Mouse (Mus musculus) heart, embryonic 15.5 days (tissue): ENCODE results near the gene 1810013L24Rik. TPM values are rescaled to one million over a fixed set of nuclear protein-coding genes. Genes with fewer than 3 reads are reported as not detected.
A peak's percentile ranks its signal among the peaks of the same experiment; 100 is the strongest.

Source experiments
- ATAC-seq: fragments of 200-750 bp; cut with Nextera tagmentation; replicated peaks from 2 replicates; pipeline ENCODE4 v1.8.0; 2017; ENCODE audit warnings: low read depth, moderate TSS enrichment; ENCODE audit not compliant: insufficient number of reproducible peaks, insufficient read depth, low FRiP score
- H3K27ac ChIP-seq: fragments of 300-500 bp; sonication (generic); 2 replicates; pipeline ENCODE4 v1.5.1; 2015; ENCODE audit warnings: mild to moderate bottlenecking, inconsistent platforms
- H3K27me3 ChIP-seq: fragments of 300-500 bp; sonication (generic); 2 replicates; pipeline ENCODE4 v1.6.1; 2015; ENCODE audit warnings: inconsistent platforms
- H3K36me3 ChIP-seq: fragments of 300-500 bp; sonication (generic); 2 replicates; pipeline ENCODE4 v1.6.1; 2015; ENCODE audit warnings: mild to moderate bottlenecking, inconsistent platforms
- H3K4me1 ChIP-seq: fragments of 300-500 bp; sonication (generic); replicated peaks from 2 replicates; pipeline ENCODE4 v1.6.1; 2015; ENCODE audit warnings: inconsistent platforms
- H3K4me2 ChIP-seq: fragments of 300-500 bp; sonication (generic); 2 replicates; pipeline ENCODE4 v1.6.1; 2015; ENCODE audit warnings: inconsistent platforms, mild to moderate bottlenecking, moderate library complexity
- H3K4me3 ChIP-seq: fragments of 300-500 bp; sonication (generic); 2 replicates; pipeline ENCODE4 v1.5.1; 2015; ENCODE audit warnings: mild to moderate bottlenecking, inconsistent platforms
- H3K9ac ChIP-seq: fragments of 300-500 bp; sonication (generic); 2 replicates; pipeline ENCODE4 v1.6.1; 2015; ENCODE audit warnings: mild to moderate bottlenecking, inconsistent platforms
- H3K9me3 ChIP-seq: fragments of 300-500 bp; sonication (generic); replicated peaks from 2 replicates; pipeline ENCODE4 v1.6.1; 2016; ENCODE audit warnings: inconsistent platforms
- WGBS: fragments of 180-500 bp; shearing (Covaris S2); methylation state at CpG from one replicate; pipeline ENCODE4 v1.1.7; 2015; ENCODE audit warnings: mixed read lengths; 5-methylcytosine and 5-hydroxymethylcytosine counted together
- polyA plus RNA-seq: library from polyadenylated mRNA; unstranded; fragments of >200 nt; fragmentation: Nextera tagmentation; extraction: Ambion mirVana; gene quantifications from 2 replicates; pipeline ENCODE4 v1.2.1, GENCODE M21; 2015

The 1810013L24Rik gene
- polyA plus RNA-seq, 1 experiment from 2014 or later = 16.3 TPM

- WGBS = 85% methylated on average over 14 of the region's 14 CpGs
- no peaks in the 10 kb centered on the region for H3K9me3 ChIP-seq
- H3K27me3 ChIP-seq = no peaks in the 10 kb centered on the region
- no peaks in the 10 kb centered on the region for H3K4me1 ChIP-seq
- peak; percentile 35; the same call in 1 of the 2 replicates for ATAC-seq
- no peak overlapping the region for H3K4me3 ChIP-seq
- H3K27ac ChIP-seq = no peak overlapping the region
- no peak overlapping the region for H3K4me2 ChIP-seq
- no peaks in the 10 kb centered on the region for H3K36me3 ChIP-seq
- no peak overlapping the region for H3K9ac ChIP-seq
Observed at GRCm38 (mm10) chr16:8810399-8811127, 19.3 kb upstream of the 1810013L24Rik start.

- ATAC-seq = no peak
- 61% methylated on average over 4 of the region's 4 CpGs for WGBS
- no peaks in the 10 kb centered on the region for H3K27me3 ChIP-seq
- no peaks in the 10 kb centered on the region for H3K36me3 ChIP-seq
- no peak overlapping the region for H3K27ac ChIP-seq
- no peak overlapping the region for H3K4me3 ChIP-seq
- H3K9ac ChIP-seq = no peak overlapping the region
- no peaks in the 10 kb centered on the region for H3K4me1 ChIP-seq
- no peak overlapping the region for H3K4me2 ChIP-seq
- no peaks in the 10 kb centered on the region for H3K9me3 ChIP-seq
Observed at GRCm38 (mm10) chr16:8817872-8818271, 12.0 kb upstream of the 1810013L24Rik start.

GRCm38 (mm10) chr16:8821429-8821828, 8.5 kb upstream of the 1810013L24Rik start:
- no peak for ATAC-seq
- Histone ChIP-seq H3K9ac (no peak overlapping the region), H3K27ac (no peak overlapping the region), H3K9me3 (no peaks in the 10 kb centered on the region), H3K27me3 (no peaks in the 10 kb centered on the region), H3K4me3 (no peak overlapping the region), H3K4me1 (no peaks in the 10 kb centered on the region), H3K4me2 (no peak overlapping the region), H3K36me3 (no peaks in the 10 kb centered on the region)
- 60% methylated on average over 1 of the region's 1 CpGs for WGBS

GRCm38 (mm10) chr16:8822586-8822985, 7.3 kb upstream of the 1810013L24Rik start:
- Histone ChIP-seq H3K9me3 (no peaks in the 10 kb centered on the region), H3K4me2 (no peak overlapping the region), H3K4me3 (no peak overlapping the region), H3K9ac (no peak overlapping the region), H3K27me3 (no peaks in the 10 kb centered on the region), H3K36me3 (no peaks in the 10 kb centered on the region), H3K27ac (no peak overlapping the region), H3K4me1 (no peaks in the 10 kb centered on the region)
- WGBS = 77% methylated on average over 4 of the region's 4 CpGs
- ATAC-seq = no peak

DNA sequence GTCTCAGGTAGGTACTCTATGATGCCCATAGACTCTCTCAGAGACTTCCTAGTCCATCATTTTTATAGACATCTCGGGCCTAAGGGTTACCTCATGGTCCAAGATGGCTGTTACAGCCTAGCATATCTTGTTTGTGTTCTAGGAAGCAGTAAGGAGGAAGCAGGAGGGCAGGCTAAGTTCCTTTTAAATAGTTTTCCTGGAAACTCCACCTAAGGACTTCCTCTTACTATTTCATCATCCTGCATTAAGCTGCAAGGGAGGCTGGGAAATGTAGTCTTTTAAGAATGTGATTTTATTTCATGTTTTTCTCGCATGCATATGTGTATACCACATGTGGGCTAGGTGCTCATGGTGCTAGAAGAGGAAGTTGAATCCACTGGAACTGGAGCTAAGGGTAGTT, 6.2 kb upstream of the 1810013L24Rik start:
- 67% methylated on average over 2 of the region's 2 CpGs for WGBS
- H3K9ac ChIP-seq = no peak overlapping the region
- H3K27ac ChIP-seq = no peak overlapping the region
- H3K4me1 ChIP-seq = peaks cover 1% of the 10 kb centered on the region; the same call in 1 of the 2 replicates
- no peak for ATAC-seq
- no peaks in the 10 kb centered on the region for H3K27me3 ChIP-seq
- no peaks in the 10 kb centered on the region for H3K9me3 ChIP-seq
- H3K4me2 ChIP-seq = no peak overlapping the region
- no peaks in the 10 kb centered on the region for H3K36me3 ChIP-seq
- no peak overlapping the region for H3K4me3 ChIP-seq

DNA sequence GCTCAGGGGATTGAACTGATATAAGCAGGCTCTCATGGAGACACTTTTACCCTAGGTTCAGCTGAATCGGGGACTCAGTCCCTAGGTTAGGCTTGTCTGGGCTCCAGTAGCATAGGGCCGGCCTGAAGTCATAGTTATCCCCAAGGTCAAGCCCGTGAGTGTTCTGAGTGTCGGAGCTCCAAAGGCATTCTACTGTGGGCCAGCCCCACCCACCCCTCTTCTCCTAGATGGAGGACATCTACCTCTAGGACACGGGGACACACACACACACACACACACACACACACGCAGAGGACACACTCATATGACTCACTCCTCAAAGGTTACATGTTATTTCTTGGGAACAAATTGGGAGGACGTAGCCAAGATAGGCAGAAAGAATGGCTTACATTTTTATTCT, 2.5 kb upstream of the 1810013L24Rik start:
- 73% methylated on average over 7 of the region's 7 CpGs for WGBS
- H3K9me3 ChIP-seq = no peaks in the 10 kb centered on the region
- H3K27ac ChIP-seq = no peak overlapping the region
- no peak overlapping the region for H3K4me2 ChIP-seq
- no peak overlapping the region for H3K4me3 ChIP-seq
- peaks cover 13% of the 10 kb centered on the region for H3K4me1 ChIP-seq
- no peaks in the 10 kb centered on the region for H3K27me3 ChIP-seq
- ATAC-seq = no peak
- H3K36me3 ChIP-seq = no peaks in the 10 kb centered on the region
- H3K9ac ChIP-seq = no peak overlapping the region

- 11% methylated on average over 33 of the region's 33 CpGs for WGBS
- peak overlapping the region; percentile 65 for H3K9ac ChIP-seq
- H3K4me3 ChIP-seq = peak overlapping the region; percentile 100
- H3K4me2 ChIP-seq = peak overlapping the region; percentile 91
- 0 out of 2 replicates have a peak, but pooled peaks cover 3% of the 10 kb centered on the region for H3K36me3 ChIP-seq
- H3K4me1 ChIP-seq = peaks cover 27% of the 10 kb centered on the region
- ATAC-seq = peak; percentile 61
- H3K27ac ChIP-seq = peak overlapping the region; percentile 93
- no peaks in the 10 kb centered on the region for H3K27me3 ChIP-seq
- H3K9me3 ChIP-seq = no peaks in the 10 kb centered on the region
Observed at GRCm38 (mm10) chr16:8828636-8829563, 1.0 kb upstream of the 1810013L24Rik start.

DNA sequence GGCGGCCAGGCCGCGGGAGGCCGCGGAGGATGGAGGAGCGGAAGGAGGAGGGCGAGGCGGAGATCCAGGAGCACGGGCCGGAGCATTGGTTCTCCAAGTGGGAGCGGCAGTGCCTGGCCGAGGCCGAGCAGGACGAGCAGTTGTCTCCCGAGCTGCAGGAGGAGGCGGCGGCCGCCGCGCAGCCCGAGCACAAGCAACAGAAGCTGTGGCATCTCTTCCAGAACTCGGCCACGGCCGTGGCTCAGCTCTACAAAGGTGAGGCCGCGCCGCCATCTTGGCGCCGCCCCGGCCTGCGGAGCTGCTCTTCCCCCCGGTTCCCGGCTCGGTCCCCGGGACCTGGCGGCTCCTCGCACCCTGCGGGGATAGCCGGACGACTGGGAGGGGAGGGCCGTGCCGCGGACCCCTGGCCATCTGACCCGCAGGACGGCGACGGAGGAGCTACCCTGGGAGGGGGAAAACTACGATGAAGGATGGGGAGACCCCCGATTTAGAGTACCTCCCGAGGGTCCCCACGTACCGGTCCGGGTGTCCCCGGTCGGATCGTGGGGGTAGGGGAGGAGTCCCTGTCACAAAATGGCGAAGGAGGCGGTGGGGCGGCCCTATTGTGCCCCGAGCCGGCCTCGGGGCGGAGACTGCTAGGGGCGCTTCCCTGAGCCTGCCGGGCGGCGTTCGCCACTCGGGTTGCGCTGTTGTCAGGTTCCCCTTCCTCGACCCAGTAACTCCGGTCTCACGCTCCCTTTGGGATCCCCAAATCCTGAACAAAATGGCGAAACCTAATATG, 721 bp downstream of the 1810013L24Rik start:
- H3K9ac ChIP-seq = peak overlapping the region; percentile 100
- peak; percentile 21 for ATAC-seq

GRCm38 (mm10) chr16:8831241-8831640, 1.3 kb downstream of the 1810013L24Rik start:
- Histone ChIP-seq H3K9me3 (no peaks in the 10 kb centered on the region), H3K9ac (peak overlapping the region; percentile 100), H3K4me2 (peak overlapping the region; percentile 75), H3K4me1 (peaks cover 29% of the 10 kb centered on the region), H3K36me3 (peaks cover 3% of the 10 kb centered on the region; the same call in 1 of the 2 replicates), H3K27ac (peak overlapping the region; percentile 98), H3K27me3 (no peaks in the 10 kb centered on the region), H3K4me3 (peak overlapping the region; percentile 100)
- 2% methylated on average over 12 of the region's 12 CpGs for WGBS
- no peak for ATAC-seq

More for the DNA sequence above, 721 bp downstream of the 1810013L24Rik start:
- H3K36me3 ChIP-seq = peaks cover 3% of the 10 kb centered on the region; the same call in 1 of the 2 replicates
- under 1% methylated on average over 70 of the region's 74 CpGs for WGBS
- peak overlapping the region; percentile 75 for H3K4me2 ChIP-seq
- peak overlapping the region; percentile 100 for H3K4me3 ChIP-seq
- H3K27ac ChIP-seq = peak overlapping the region; percentile 98
- no peaks in the 10 kb centered on the region for H3K27me3 ChIP-seq
- H3K9me3 ChIP-seq = no peaks in the 10 kb centered on the region
- peaks cover 29% of the 10 kb centered on the region for H3K4me1 ChIP-seq

- no peak overlapping the region for H3K4me3 ChIP-seq
- peaks cover 32% of the 10 kb centered on the region for H3K36me3 ChIP-seq
- no peak for ATAC-seq
- H3K9ac ChIP-seq = no peak overlapping the region
- H3K9me3 ChIP-seq = no peaks in the 10 kb centered on the region
- no peak overlapping the region for H3K27ac ChIP-seq
- no peak overlapping the region for H3K4me2 ChIP-seq
- WGBS = 85% methylated on average over 1 of the region's 1 CpGs
- H3K27me3 ChIP-seq = no peaks in the 10 kb centered on the region
- peaks cover 21% of the 10 kb centered on the region for H3K4me1 ChIP-seq
Observed at GRCm38 (mm10) chr16:8836876-8837275, 7.0 kb downstream of the 1810013L24Rik start.

- no peak overlapping the region for H3K4me2 ChIP-seq
- H3K4me3 ChIP-seq = no peak overlapping the region
- H3K9ac ChIP-seq = no peak overlapping the region
- H3K4me1 ChIP-seq = peaks cover 15% of the 10 kb centered on the region
- no peaks in the 10 kb centered on the region for H3K9me3 ChIP-seq
- H3K27ac ChIP-seq = no peak overlapping the region
- 91% methylated on average over 1 of the region's 1 CpGs for WGBS
- no peak for ATAC-seq
- no peaks in the 10 kb centered on the region for H3K27me3 ChIP-seq
- peaks cover 32% of the 10 kb centered on the region for H3K36me3 ChIP-seq
Observed at GRCm38 (mm10) chr16:8837595-8837994, 7.7 kb downstream of the 1810013L24Rik start.
